Mouse (Mus musculus) c-Kit-positive CD71-negative TER-119-negative erythroid progenitor cells, embryonic 14.5 days (primary cell): ENCODE results near the gene Map3k9.

ENCODE experiments used
- DNase-seq: peaks from one replicate; pipeline ENCODE4 v3.0.0-alpha.2; 2013; ENCODE audit warnings: low read depth

Map3k9 gene

DNA sequence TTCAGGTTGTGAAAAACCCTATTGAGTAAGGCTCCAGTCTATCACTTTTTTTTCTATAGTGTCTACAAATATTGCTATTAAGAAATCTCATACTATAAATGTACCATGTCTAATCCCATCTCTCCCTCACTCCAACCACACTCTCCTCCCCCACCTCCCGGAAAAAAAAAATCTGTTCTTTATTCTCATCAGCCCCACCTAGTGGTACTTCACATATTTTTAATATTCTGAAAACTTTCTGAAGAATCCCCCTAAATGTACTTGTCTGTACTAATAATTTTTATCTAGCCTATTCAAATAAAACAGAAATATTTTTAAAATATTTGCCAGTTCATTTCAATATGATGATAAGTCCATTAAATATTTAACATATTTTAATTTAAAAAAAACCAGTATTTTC is 78.1 kb downstream of the Map3k9 start:
- no peak for DNase-seq

GRCm38 (mm10) chr12:81698011-81698410 is 83.0 kb downstream of the Map3k9 start:
- DNase-seq: no peak

DNA sequence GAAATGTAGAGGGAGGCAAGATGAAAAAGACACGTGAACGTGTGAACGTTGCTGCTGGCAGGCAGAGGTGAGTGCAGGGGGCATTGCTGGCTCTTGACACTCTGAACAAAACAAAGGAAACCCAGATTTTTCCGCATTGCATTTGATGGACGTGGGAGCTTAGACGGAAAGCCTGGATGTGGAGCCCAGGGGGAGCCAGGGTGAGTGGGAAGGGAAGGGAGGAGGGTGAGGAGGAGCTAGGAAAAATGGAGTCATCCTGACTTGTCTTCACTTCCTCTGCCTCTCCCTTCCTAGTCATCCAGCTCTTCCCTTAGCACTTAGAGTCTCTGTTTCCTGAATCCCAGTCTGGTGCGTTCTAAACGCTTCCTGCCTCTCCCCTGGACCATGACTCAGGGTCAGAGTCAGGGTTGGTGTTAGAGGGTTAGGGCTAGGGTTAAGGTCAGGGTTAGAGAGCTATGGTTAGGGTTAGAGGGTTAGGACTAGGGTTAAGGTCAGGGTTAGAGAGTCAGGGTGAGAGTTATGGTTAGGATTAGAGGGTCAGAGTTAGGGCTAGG is 89.7 kb downstream of the Map3k9 start:
- DNase-seq: no peak

- DNase-seq: no peak
These were observed 90.2 kb downstream of the Map3k9 start for GRCm38 (mm10) chr12:81690751-81691150.

DNA sequence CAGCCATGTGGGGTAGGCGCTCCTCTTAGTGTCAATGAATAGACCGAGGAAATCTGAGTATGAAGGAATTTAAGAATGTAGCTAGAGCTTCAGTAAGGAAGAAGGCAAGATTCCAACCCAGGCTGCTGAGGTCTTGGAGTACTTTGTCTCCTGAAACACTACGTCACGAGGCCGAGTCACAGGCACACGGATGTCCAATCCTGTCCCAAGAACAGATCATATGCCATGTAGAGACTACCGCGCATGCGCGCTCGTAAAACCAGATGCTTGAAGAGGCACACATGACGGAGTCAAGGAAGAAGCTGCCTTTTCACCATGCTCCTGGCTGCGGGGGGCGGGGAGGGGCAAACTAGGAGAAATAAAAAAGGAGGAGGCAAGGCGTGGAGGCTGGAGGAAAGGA is 90.9 kb downstream of the Map3k9 start:
- DNase-seq: no peak

DNA sequence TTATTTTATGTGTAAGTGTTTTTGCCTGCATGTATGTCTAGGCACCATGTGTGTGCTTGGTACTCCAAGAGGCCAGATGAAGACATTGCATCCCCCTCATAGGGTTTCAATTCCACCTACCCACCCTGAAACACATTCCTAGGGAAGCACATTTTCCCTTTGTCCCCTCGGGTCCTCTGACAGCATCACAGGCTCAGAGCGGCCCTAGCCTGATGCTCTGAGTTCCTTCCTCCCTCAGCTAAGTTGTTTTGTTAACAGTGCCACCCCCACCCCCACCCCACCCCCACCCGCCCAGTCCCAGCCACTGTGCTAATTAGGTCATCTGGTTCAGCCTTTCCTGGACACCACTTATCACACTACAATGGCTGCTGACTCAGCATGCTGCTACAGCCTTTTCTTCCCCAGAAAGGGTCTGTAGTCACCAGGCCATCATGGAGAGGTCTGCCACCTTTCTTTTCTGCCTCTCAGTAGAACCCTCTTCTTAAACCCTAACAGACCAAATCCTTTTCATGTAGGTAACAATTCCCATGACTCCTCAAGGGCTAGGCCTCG is 91.4 kb downstream of the Map3k9 start:
- DNase-seq: no peak

DNA sequence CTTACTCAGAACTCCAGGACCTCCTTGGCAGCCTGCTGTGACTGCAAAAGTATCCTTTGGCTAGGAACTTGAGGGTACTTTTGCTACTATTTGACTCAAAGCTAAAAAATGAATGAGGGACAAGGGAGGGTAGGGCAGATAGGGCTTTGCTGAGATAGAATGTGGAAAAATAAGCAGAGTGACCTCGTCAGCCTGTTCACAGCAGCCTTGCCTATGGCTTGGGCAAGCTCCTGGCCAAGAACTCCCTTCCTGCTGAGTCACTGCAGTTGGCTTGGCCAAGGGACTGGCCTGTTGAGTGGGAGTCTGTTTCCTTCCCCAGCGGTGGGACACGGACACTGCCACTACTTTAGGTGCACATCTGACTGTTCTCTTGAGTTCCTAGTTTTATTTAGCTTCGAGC is 92.4 kb downstream of the Map3k9 start:
- no peak for DNase-seq

GRCm38 (mm10) chr12:81687873-81688272 is 93.1 kb downstream of the Map3k9 start:
- DNase-seq: no peak

- DNase-seq: no peak
These were observed 94.4 kb downstream of the Map3k9 start for GRCm38 (mm10) chr12:81686406-81687117.

DNA sequence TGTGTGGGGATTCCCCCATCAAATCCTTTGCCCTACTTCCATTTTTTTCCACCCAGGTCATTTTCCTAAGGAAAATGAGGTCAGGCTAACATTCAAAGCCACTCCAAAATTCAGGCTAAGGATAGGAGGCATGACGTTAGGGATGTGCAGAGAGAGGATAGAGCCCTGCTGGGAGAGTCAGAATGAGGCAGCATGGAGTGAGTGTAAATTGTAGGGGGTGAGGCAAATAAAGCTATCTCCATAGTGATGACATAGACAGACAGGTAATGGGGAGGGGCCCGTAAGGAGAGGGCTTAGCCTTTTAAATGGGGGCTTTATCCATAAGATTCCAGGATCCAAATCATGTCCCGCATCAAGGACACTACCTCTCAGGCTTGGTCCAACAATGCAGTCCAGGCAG is 95.0 kb downstream of the Map3k9 start:
- DNase-seq: no peak

- no peak for DNase-seq
These were observed 96.9 kb downstream of the Map3k9 start for GRCm38 (mm10) chr12:81684096-81684495.

DNA sequence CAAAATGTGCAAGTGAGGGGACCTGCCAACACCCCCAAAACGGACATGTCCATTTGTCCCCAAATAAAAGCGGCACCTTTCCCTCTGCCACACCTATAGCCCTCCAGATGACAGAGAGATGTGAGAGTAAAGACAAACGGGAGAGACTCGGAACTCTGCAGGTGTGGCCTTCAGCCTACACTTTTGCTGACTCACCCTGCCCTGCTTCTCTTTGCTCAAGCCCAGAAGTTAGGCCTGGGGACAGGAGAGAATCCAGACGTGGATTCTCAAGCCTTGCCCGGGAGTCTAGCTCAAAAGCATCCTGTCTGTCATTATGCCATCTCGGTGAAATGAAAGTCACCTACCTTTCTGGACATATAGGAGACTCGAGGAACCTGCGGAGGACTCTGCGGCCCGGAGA is 97.6 kb downstream of the Map3k9 start:
- no peak for DNase-seq

GRCm38 (mm10) chr12:81679807-81680529 is 101.0 kb downstream of the Map3k9 start:
- no peak for DNase-seq

DNA sequence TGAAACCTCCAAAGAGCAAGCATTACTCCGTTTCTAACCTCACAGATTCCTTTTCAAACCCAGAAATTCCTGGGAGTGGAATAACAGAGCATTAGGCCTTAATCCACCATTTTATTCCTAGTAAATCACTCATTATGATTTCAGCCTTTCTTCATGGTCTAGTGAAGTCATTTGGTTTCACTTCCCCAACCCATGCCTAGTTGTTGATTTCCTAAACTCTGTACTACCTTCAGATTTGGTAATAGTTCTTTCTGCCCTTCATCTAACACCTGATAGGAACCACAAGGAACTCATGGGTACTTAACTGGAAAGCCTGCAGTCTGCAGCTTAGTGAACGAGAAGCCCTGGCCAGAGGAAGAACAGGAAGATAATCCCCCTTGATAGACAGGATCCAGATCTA is 105.4 kb downstream of the Map3k9 start:
- no peak for DNase-seq
